Mouse (Mus musculus): ENCODE data around the gene Atxn2. TPM values are rescaled to one million over a fixed set of nuclear protein-coding genes. Genes with fewer than 3 reads are reported as not detected.
A peak's percentile ranks its signal among the peaks of the same experiment; 100 is the strongest.

Gene Atxn2
- polyA plus RNA-seq, 1 experiment from 2014 or later: 37.3 TPM

- no peak for DNase-seq (ENCODE audit: low spot score)
- Histone ChIP-seq H3K27ac (replicated peaks) (peak overlapping the region; percentile 84), H3K4me1 (peaks cover 69% of the 10 kb centered on the region), H3K4me3 (peak overlapping the region; percentile 80), H3K27me3 (ENCODE audit: low read depth, poor library complexity, severe bottlenecking) (peaks cover 83% of the 10 kb centered on the region), H3K9me3 (replicated peaks) (peaks cover 4% of the 10 kb centered on the region; the same call in 1 of the 2 replicates), H3K36me3 (no peaks in the 10 kb centered on the region)
- WGBS: under 1% methylated on average over 51 of the region's 51 CpGs
These were observed 125.0 kb downstream of the Atxn2 start for GRCm38 (mm10) chr5:121835949-121836691.

GRCm38 (mm10) chr5:121836692-121837415, 125.7 kb downstream of the Atxn2 start:
- H3K27ac ChIP-seq (replicated peaks): peak overlapping the region; percentile 84
- peak overlapping the region; percentile 80 for H3K4me3 ChIP-seq
- H3K9me3 ChIP-seq (replicated peaks): peaks cover 6% of the 10 kb centered on the region; the same call in 1 of the 2 replicates
- peak; percentile 85 for DNase-seq (ENCODE audit: low spot score)
- H3K4me1 ChIP-seq: peaks cover 69% of the 10 kb centered on the region
- H3K27me3 ChIP-seq (ENCODE audit: low read depth, poor library complexity, severe bottlenecking): peaks cover 87% of the 10 kb centered on the region
- H3K36me3 ChIP-seq: no peaks in the 10 kb centered on the region
- WGBS: under 1% methylated on average over 74 of the region's 77 CpGs

GRCm38 (mm10) chr5:121837441-121838340, 126.6 kb downstream of the Atxn2 start, which contains the start of gene Sh2b3:
TSS of gene Sh2b3 (minus strand) at chr5:121837646.
- Histone ChIP-seq H3K27me3 (ENCODE audit: low read depth, poor library complexity, severe bottlenecking) (peaks cover 87% of the 10 kb centered on the region), H3K9me3 (replicated peaks) (peaks cover 6% of the 10 kb centered on the region; the same call in 1 of the 2 replicates), H3K27ac (replicated peaks) (peak within 1 kb of the TSS; percentile 84), H3K4me1 (peaks cover 71% of the 10 kb centered on the region), H3K36me3 (no peaks in the 10 kb centered on the region), H3K4me3 (peak within 1 kb of the TSS; percentile 80)
- WGBS: 1% methylated on average over 35 of the region's 35 CpGs
- DNase-seq (ENCODE audit: low spot score): no peak

GRCm38 (mm10) chr5:121838341-121839127, 127.4 kb downstream of the Atxn2 start:
- H3K4me3 ChIP-seq: peak overlapping the region; percentile 80
- peak; percentile 50 for DNase-seq (ENCODE audit: low spot score)
- H3K27me3 ChIP-seq (ENCODE audit: low read depth, poor library complexity, severe bottlenecking): peaks cover 88% of the 10 kb centered on the region
- H3K4me1 ChIP-seq: peaks cover 73% of the 10 kb centered on the region
- no peaks in the 10 kb centered on the region for H3K36me3 ChIP-seq
- 1% methylated on average over 46 of the region's 46 CpGs for WGBS
- 0 out of 2 replicates have a peak overlapping the region, but pooled peaks have one; percentile 18 for H3K27ac ChIP-seq (replicated peaks)
- peaks cover 6% of the 10 kb centered on the region; the same call in 1 of the 2 replicates for H3K9me3 ChIP-seq (replicated peaks)

DNA sequence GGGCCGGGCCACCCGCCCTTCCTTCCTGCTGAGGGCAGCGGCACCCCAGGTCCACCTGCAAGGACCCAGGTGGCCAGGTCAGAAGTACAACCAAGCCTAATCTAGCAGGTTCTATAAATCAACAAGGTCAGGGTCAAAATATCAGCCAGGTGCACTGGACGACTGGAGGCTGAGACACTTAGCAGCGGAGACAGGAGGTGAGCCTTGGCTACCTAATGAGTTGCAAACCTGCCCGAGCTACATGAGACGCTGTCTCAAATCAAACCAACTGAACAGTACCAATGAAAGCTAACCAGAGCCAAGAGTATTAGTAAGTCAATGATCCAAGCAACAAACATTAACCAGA, 128.0 kb downstream of the Atxn2 start:
- H3K27me3 ChIP-seq (ENCODE audit: low read depth, poor library complexity, severe bottlenecking): peaks cover 88% of the 10 kb centered on the region
- H3K4me1 ChIP-seq: peaks cover 69% of the 10 kb centered on the region
- 29% methylated on average over 7 of the region's 7 CpGs for WGBS
- DNase-seq (ENCODE audit: low spot score): no peak
- peak overlapping the region; percentile 80 for H3K4me3 ChIP-seq
- 0 out of 2 replicates have a peak overlapping the region, but pooled peaks have one; percentile 10 for H3K27ac ChIP-seq (replicated peaks)
- peaks cover 6% of the 10 kb centered on the region; the same call in 1 of the 2 replicates for H3K9me3 ChIP-seq (replicated peaks)
- H3K36me3 ChIP-seq: no peaks in the 10 kb centered on the region

DNA sequence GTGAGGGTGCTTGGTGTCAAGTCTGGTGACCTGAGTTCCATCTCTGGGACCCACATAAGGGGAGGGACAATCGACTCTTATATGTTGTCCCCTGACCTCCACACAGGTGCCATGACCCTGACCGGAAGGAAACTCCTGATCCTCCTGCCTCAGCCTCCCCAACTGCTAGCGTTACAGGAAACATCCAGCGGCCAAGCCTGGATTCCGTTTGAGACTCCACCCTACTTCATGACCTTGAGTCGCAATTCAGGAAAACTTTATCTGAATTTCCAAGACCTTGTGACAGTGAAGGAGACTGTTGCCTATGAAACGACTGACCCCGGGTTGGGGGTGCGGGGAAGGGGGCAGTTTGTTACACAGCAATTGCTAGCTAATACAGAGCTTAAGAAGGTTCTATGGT, 130.4 kb downstream of the Atxn2 start:
- Histone ChIP-seq H3K4me3 (no peak overlapping the region), H3K36me3 (no peaks in the 10 kb centered on the region), H3K27ac (replicated peaks) (no peak overlapping the region), H3K9me3 (replicated peaks) (peaks cover 6% of the 10 kb centered on the region; the same call in 1 of the 2 replicates), H3K27me3 (ENCODE audit: low read depth, poor library complexity, severe bottlenecking) (peaks cover 94% of the 10 kb centered on the region), H3K4me1 (peaks cover 49% of the 10 kb centered on the region)
- DNase-seq (ENCODE audit: low spot score): no peak
- 91% methylated on average over 9 of the region's 9 CpGs for WGBS

DNA sequence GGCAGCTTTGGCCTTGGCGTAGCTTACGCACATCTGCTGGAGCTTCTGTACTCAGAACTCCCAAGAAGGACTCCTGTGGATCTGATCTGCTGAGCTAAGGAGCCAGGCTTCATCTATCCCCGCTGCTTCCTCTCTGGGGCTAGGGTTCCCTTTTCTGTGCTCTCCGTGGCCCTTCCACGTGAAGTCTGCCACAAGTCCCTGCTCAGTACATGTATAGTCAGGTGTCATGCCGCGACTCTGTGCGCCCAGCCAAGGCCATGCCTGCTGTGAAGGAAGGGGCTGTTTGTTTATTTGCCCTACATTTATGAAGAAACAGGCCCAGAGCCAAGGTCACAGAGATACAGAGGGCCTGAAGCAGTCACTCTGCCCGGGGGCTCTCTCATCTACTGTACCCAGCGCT, 130.8 kb downstream of the Atxn2 start:
- no peak for DNase-seq (ENCODE audit: low spot score)
- Histone ChIP-seq H3K4me3 (peak overlapping the region; percentile 66; the same call in 1 of the 2 replicates), H3K9me3 (replicated peaks) (peaks cover 6% of the 10 kb centered on the region; the same call in 1 of the 2 replicates), H3K27me3 (ENCODE audit: low read depth, poor library complexity, severe bottlenecking) (peaks cover 96% of the 10 kb centered on the region), H3K27ac (replicated peaks) (no peak overlapping the region), H3K4me1 (peaks cover 45% of the 10 kb centered on the region), H3K36me3 (no peaks in the 10 kb centered on the region)
- WGBS: 41% methylated on average over 10 of the region's 10 CpGs

DNA sequence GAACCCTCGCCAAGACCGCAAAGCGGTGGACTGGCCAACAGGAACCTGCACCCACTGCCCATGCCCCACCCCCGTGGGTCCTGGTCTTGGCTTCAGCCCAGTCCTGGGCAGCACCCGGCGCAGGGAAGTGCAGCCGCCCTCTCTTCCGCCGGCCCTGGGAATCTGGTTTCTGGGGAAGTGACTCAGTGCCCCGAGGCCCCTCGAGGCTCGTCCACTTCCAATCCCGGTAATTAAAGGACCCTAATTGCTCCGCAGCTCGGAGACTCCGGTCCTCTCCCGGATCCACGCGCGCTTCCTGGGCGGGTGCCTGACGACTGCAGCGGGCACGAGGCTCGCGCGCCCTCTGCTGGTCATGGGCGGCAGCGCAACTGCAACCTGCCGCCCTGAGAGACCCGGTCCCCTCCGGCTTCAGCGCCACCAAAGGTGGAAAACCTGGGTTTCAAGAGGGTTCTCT, 131.6 kb downstream of the Atxn2 start:
- Histone ChIP-seq H3K36me3 (no peaks in the 10 kb centered on the region), H3K27me3 (ENCODE audit: low read depth, poor library complexity, severe bottlenecking) (peaks cover 88% of the 10 kb centered on the region), H3K9me3 (replicated peaks) (peaks cover 6% of the 10 kb centered on the region; the same call in 1 of the 2 replicates), H3K4me3 (peak overlapping the region; percentile 66), H3K27ac (replicated peaks) (peak overlapping the region; percentile 73), H3K4me1 (peaks cover 38% of the 10 kb centered on the region)
- peak; percentile 76 for DNase-seq (ENCODE audit: low spot score)
- 1% methylated on average over 33 of the region's 33 CpGs for WGBS

- H3K4me1 ChIP-seq: peaks cover 38% of the 10 kb centered on the region
- peaks cover 82% of the 10 kb centered on the region for H3K27me3 ChIP-seq (ENCODE audit: low read depth, poor library complexity, severe bottlenecking)
- no peak overlapping the region for H3K27ac ChIP-seq (replicated peaks)
- peak overlapping the region; percentile 66 for H3K4me3 ChIP-seq
- H3K36me3 ChIP-seq: no peaks in the 10 kb centered on the region
- 18% methylated on average over 17 of the region's 17 CpGs for WGBS
- DNase-seq (ENCODE audit: low spot score): no peak
- peaks cover 6% of the 10 kb centered on the region; the same call in 1 of the 2 replicates for H3K9me3 ChIP-seq (replicated peaks)
These were observed 132.2 kb downstream of the Atxn2 start for GRCm38 (mm10) chr5:121843138-121843905.

DNA sequence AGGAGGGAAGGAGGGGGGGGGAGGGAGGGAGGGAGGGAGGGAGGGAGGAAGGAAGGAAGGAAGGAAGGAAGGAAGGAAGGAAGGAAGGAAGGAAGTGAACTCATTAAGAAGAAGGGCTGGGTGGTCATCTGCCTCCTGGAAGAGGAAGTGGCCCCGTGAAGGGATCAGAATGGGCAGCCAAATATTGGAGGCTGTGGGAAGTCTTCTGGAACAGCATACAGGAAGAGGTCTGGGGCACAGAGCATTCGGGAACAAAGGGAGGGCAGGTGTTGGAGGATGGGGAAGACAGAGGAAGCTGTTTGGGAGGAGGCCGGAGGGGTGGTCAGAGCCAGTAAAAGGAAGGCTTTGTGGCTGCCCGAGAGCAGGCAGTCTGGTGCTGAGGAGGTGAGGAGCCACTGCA, 134.2 kb downstream of the Atxn2 start:
- Histone ChIP-seq H3K36me3 (no peaks in the 10 kb centered on the region), H3K4me1 (peaks cover 44% of the 10 kb centered on the region), H3K4me3 (no peak overlapping the region), H3K9me3 (replicated peaks) (peaks cover 6% of the 10 kb centered on the region; the same call in 1 of the 2 replicates), H3K27me3 (ENCODE audit: low read depth, poor library complexity, severe bottlenecking) (peaks cover 64% of the 10 kb centered on the region), H3K27ac (replicated peaks) (no peak overlapping the region)
- WGBS: 39% methylated on average over 4 of the region's 4 CpGs
- DNase-seq (ENCODE audit: low spot score): no peak

GRCm38 (mm10) chr5:121846322-121846721, 135.2 kb downstream of the Atxn2 start:
- WGBS: 84% methylated on average over 11 of the region's 11 CpGs
- peaks cover 7% of the 10 kb centered on the region for H3K36me3 ChIP-seq
- H3K4me1 ChIP-seq: peaks cover 53% of the 10 kb centered on the region

More at GRCm38 (mm10) chr5:121846322-121846721, 135.2 kb downstream of the Atxn2 start:
- H3K27me3 ChIP-seq (ENCODE audit: low read depth, poor library complexity, severe bottlenecking): peaks cover 54% of the 10 kb centered on the region
- no peak overlapping the region for H3K4me3 ChIP-seq
- no peak for DNase-seq (ENCODE audit: low spot score)
- no peaks in the 10 kb centered on the region; the same call in 1 of the 2 replicates for H3K9me3 ChIP-seq (replicated peaks)
- H3K27ac ChIP-seq (replicated peaks): no peak overlapping the region

Measured in midbrain, embryonic 10.5 days (tissue).